ENCODE assay signal across 16 mouse cellular contexts in genomic region chr11:32762773-32763172, GRCm38 (mm10).
DNase-seq lines count a peak whose midpoint lies in the region; ATAC-seq lines count a peak whose summit lies in the region.
"Had no signal": no experiment of that assay in that cellular context is flagged by ENCODE, and none has a peak within 500 bp of the region (broad histone marks: within the 10 kb centered on the region; RNA-seq: fewer than 3 reads in every experiment).

No protein-coding gene starts in this region.

- H3K9ac ChIP-seq in forebrain, embryonic 14.5 days (ENCODE audit: low read length) = no peak overlapping the region
- H3K9ac ChIP-seq: heart, embryonic 15.5 days; hindbrain, embryonic 15.5 days; liver, embryonic 15.5 days; stomach, embryonic 15.5 days had no signal

- H3K4me3 ChIP-seq in forebrain, embryonic 14.5 days (ENCODE audit: low read depth, low read length) = no peak overlapping the region
- H3K4me3 ChIP-seq in forebrain, embryonic 10.5 days = no peak overlapping the region
- H3K4me3 ChIP-seq: heart, embryonic 15.5 days; hindbrain, embryonic 15.5 days; liver, embryonic 15.5 days; stomach, embryonic 15.5 days had no signal

- peak; percentile 23 for DNase-seq in forebrain, embryonic 14.5 days (ENCODE audit: low spot score)
- DNase-seq in forebrain, embryonic 10.5 days (ENCODE audit: extremely low spot score, low spot score) = no peak
- peak; percentile 27 for DNase-seq in urinary bladder, postnatal 14 days (ENCODE audit: low spot score)
- no peak for DNase-seq in urinary bladder, postnatal 36 days (ENCODE audit: low spot score in 2 of 2)
- no peak for DNase-seq in layer of hippocampus, adult 9-10 months (ENCODE audit: low spot score)
- DNase-seq in liver = no peak
- DNase-seq: adrenal gland, postnatal 14 days; gastrocnemius, postnatal 36 days; kidney, adult 9 months; retina, postnatal 1 day; thymus, postnatal 36 days had no signal

- WGBS in forebrain, embryonic 14.5 days = 65% methylated on average over 3 of the region's 3 CpGs
- 85% methylated on average over 3 of the region's 3 CpGs for WGBS in forebrain, embryonic 10.5 days

- H3K27me3 ChIP-seq in forebrain, embryonic 14.5 days (replicated peaks; ENCODE audit: control insufficient read depth, insufficient read depth, low read length) = no peaks in the 10 kb centered on the region
- no peaks in the 10 kb centered on the region for H3K27me3 ChIP-seq in forebrain, embryonic 10.5 days (ENCODE audit: poor library complexity, severe bottlenecking)
- H3K27me3 ChIP-seq: hindbrain, embryonic 15.5 days; liver, embryonic 15.5 days; stomach, embryonic 15.5 days had no signal

- H3K4me2 ChIP-seq in forebrain, embryonic 14.5 days (ENCODE audit: low read length) = no peak overlapping the region
- H3K4me2 ChIP-seq: heart, embryonic 15.5 days; hindbrain, embryonic 15.5 days; liver, embryonic 15.5 days; stomach, embryonic 15.5 days had no signal

- no peak overlapping the region for H3K27ac ChIP-seq in forebrain, embryonic 14.5 days (ENCODE audit: low read depth, low read length)
- no peak overlapping the region for H3K27ac ChIP-seq in forebrain, embryonic 10.5 days
- H3K27ac ChIP-seq: heart, embryonic 15.5 days; hindbrain, embryonic 15.5 days; liver, embryonic 15.5 days; stomach, embryonic 15.5 days had no signal

- H3K9me3 ChIP-seq in forebrain, embryonic 14.5 days (replicated peaks; ENCODE audit: control insufficient read depth, low read length) = no peaks in the 10 kb centered on the region
- no peaks in the 10 kb centered on the region for H3K9me3 ChIP-seq in forebrain, embryonic 10.5 days
- H3K9me3 ChIP-seq: heart, embryonic 15.5 days; hindbrain, embryonic 15.5 days; liver, embryonic 15.5 days; stomach, embryonic 15.5 days had no signal

- no peaks in the 10 kb centered on the region for H3K4me1 ChIP-seq in forebrain, embryonic 14.5 days (ENCODE audit: control insufficient read depth, insufficient read depth, low read length)
- peaks cover 7% of the 10 kb centered on the region; the same call in 1 of the 2 replicates for H3K4me1 ChIP-seq in forebrain, embryonic 10.5 days
- H3K4me1 ChIP-seq: heart, embryonic 15.5 days; hindbrain, embryonic 15.5 days; liver, embryonic 15.5 days; stomach, embryonic 15.5 days had no signal

- no peaks in the 10 kb centered on the region for H3K36me3 ChIP-seq in forebrain, embryonic 14.5 days (ENCODE audit: control insufficient read depth, insufficient read depth, low read length)
- no peaks in the 10 kb centered on the region for H3K36me3 ChIP-seq in forebrain, embryonic 10.5 days (replicated peaks)
- H3K36me3 ChIP-seq: heart, embryonic 15.5 days; hindbrain, embryonic 15.5 days; liver, embryonic 15.5 days; stomach, embryonic 15.5 days had no signal

- ATAC-seq in forebrain, embryonic 14.5 days = no peak
- peak; percentile 58; the same call in 1 of the 2 replicates for ATAC-seq in common myeloid progenitor, adult 5-6 weeks (replicated peaks; ENCODE audit: low read depth, poor library complexity, severe bottlenecking)

Comparison
In these comparisons a context has a peak if more than half of its experiments do, and no peak if none do; other contexts are left out.
1. DNase-seq: peak in forebrain, embryonic 14.5 days (single experiment) and urinary bladder, postnatal 14 days (single experiment); none in forebrain, embryonic 10.5 days (single experiment), urinary bladder, postnatal 36 days (0 of 2), layer of hippocampus, adult 9-10 months (single experiment) and liver (single experiment).